Mouse (Mus musculus) central nervous system, embryonic 14 days (tissue): ENCODE results near the gene Fbxo33. TPM values are rescaled to one million over a fixed set of nuclear protein-coding genes. Genes with fewer than 3 reads are reported as not detected.

Source experiments
- polyA plus RNA-seq: library from polyadenylated mRNA; depleted of rRNA; stranded (reverse); fragments of >200 nt; gene quantifications from 2 replicates; pipeline ENCODE4 v1.2.3, GENCODE M21; 2012; rRNA removed

Fbxo33 gene
- 14.0 and 14.8 TPM in 2 replicates for polyA plus RNA-seq

DNA sequence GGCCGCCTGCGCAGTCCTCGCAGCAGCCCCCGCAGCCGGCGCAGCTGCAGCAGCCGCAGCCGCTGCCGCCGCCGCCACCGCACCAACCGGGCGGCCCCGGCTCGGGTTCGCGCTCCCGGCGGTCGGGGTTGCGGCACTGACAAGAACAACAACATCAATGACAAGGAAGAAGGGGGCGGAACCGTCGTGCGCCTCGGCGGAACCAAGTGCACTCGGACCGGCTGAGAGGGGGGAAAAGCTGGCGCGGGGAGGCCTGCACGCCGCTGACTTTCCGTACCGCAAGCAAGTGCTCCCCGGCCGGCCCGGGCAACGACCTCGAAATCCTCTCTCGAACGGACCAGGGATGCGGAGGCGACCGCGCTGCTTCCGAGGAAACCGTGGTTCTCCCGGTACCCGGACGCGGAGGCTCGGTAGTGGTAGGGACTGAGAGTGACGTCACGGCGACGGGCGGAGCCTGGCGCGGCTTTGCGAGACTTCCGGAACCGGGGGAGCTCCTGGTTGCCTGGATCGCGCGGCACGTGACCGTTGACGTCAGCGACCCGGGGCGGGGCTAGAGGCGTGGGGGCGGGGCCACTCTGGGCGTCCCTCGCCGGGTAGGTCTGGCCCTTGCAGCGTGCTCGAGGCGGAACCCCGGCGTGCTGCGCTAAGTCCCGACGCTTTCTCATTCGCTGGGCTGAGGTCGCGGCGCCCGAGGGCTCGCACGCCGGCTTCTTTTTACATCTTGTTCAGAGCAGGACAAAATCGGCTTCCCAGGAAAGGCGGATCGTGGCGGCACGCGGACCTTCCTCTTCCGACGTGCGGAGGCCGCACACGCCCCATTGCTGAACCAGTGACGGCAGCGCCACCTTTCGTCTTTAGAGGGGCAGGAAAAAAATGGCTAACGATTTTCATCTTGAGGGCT, at the start of gene Fbxo33:
Gene Fbxo33 (minus strand): TSS at position 401 of the 901 bp plus-strand sequence.

Other genes with a start within 250 kb of the Fbxo33 start
- gene Sec23a, start 207.7 kb downstream of the Fbxo33 start, polyA plus RNA-seq, result 60.0 and 60.8 TPM in 2 replicates
- 12.5 and 13.0 TPM in 2 replicates for gene Gemin2, start 206.3 kb downstream of the Fbxo33 start, polyA plus RNA-seq
- gene Trappc6b, start 158.3 kb downstream of the Fbxo33 start, polyA plus RNA-seq, result 143 TPM in 2 replicates
- 128 TPM in 2 replicates for gene Pnn, start 152.8 kb downstream of the Fbxo33 start, polyA plus RNA-seq
- gene Mia2, start 123.9 kb downstream of the Fbxo33 start, polyA plus RNA-seq, result 42.0 and 43.4 TPM in 2 replicates